Mouse (Mus musculus): ENCODE measurements around the gene Vps72. TPM values are rescaled to one million over a fixed set of nuclear protein-coding genes. Genes with fewer than 3 reads are reported as not detected.
"Not testable (repeated sequence)": the region's sequence is repeated elsewhere in the genome, so short reads cannot be mapped to it uniquely, and the experiment has no call there.

Vps72 gene
- polyA plus RNA-seq, 1 experiment from 2014 or later = 235 TPM

DNA sequence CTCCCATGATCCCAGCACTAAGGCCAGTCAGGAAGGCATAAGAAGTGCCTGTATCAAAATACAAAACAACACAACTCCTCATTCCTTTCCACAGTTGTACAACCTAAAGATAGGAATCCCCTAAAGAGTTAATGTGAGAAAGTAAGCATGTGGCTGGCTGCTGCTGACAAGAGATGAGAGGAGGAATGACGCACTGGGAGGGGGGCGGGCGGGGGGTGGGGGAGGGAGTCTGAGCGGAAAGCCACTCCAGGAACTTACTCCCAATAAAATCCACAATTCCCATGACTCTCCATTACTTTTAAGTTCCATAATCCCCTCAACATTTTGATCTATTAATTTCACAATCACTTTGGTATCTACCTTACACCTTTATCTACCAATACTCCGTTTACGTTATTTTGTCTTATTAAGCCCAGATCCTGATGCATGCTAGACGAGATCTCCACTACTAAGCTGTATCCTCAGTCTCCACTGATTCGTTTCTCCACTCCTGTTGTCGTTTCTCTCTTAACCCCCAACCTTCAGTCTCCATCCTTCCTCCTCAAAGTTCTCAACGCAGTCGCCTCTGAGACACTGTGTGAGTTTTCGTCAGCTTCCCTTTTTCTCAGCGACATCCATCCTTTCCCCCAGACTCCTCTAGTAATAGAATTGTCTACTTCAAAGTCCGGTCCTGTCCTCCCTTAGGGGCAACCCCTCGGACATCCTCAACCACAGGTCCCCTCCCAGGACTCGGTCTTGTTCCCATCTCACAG is 5.1 kb upstream of the Vps72 start:
- H3K4me3 ChIP-seq (ENCODE audit: low read depth, low read length) = peak overlapping the region; percentile 93
- H3K4me1 ChIP-seq (ENCODE audit: control insufficient read depth, insufficient read depth, low read length) = peaks cover 10% of the 10 kb centered on the region
- H3K27ac ChIP-seq (ENCODE audit: low read depth, low read length) = peak overlapping the region; percentile 76
- DNase-seq (ENCODE audit: low spot score) (peak; percentile 29), ATAC-seq (no peak)
- peak overlapping the region; percentile 92 for H3K9ac ChIP-seq (ENCODE audit: low read length)
- 1% methylated on average over 16 of the region's 16 CpGs for WGBS
- no peaks in the 10 kb centered on the region for H3K9me3 ChIP-seq (replicated peaks; ENCODE audit: control insufficient read depth, low read length)
- H3K36me3 ChIP-seq (ENCODE audit: control insufficient read depth, insufficient read depth, low read length) = 0 out of 2 replicates have a peak, but pooled peaks cover 5% of the 10 kb centered on the region
- H3K27me3 ChIP-seq (replicated peaks; ENCODE audit: control insufficient read depth, insufficient read depth, low read length) = no peaks in the 10 kb centered on the region
- H3K4me2 ChIP-seq (ENCODE audit: low read length) = peak overlapping the region; percentile 81

GRCm38 (mm10) chr3:95106338-95107117 is 4.3 kb upstream of the Vps72 start, which contains the start of gene Pip5k1a:
Pip5k1a (minus strand) TSS chr3:95106930.
- DNase-seq (ENCODE audit: low spot score) = peak; percentile 100

DNA sequence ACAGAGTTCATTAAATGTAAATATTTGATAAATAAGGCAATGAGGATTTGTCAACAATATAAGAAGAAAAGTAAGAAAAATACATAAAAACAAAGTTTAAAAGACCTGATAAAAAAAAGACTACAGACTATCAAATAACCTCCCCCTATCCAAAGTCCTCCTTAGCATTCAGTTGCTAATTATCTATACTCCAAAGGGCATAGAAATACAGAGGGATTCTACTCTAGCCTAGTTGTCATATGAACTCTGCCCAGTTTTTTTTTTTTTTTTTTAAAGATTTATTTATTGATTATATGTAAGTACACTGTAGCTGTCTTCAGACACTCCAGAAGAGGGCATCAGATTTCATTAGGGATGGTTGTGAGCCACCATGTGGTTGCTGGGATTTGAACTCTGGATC is 3.5 kb upstream of the Vps72 start:
- H3K9ac ChIP-seq (ENCODE audit: low read length) = 0 out of 2 replicates have a peak overlapping the region, but pooled peaks have one; percentile 52
- H3K27ac ChIP-seq (ENCODE audit: low read depth, low read length); H3K27me3 ChIP-seq (replicated peaks; ENCODE audit: control insufficient read depth, insufficient read depth, low read length); H3K36me3 ChIP-seq (ENCODE audit: control insufficient read depth, insufficient read depth, low read length); H3K9me3 ChIP-seq (replicated peaks; ENCODE audit: control insufficient read depth, low read length); ATAC-seq; DNase-seq (ENCODE audit: low spot score): not testable (repeated sequence)
- peak overlapping the region; percentile 52 for H3K4me2 ChIP-seq (ENCODE audit: low read length)
- H3K4me1 ChIP-seq (ENCODE audit: control insufficient read depth, insufficient read depth, low read length) = peaks cover 15% of the 10 kb centered on the region
- H3K4me3 ChIP-seq (ENCODE audit: low read depth, low read length) = peak overlapping the region; percentile 93

More at GRCm38 (mm10) chr3:95106338-95107117, 4.3 kb upstream of the Vps72 start, which contains the start of gene Pip5k1a:
- Histone ChIP-seq H3K27ac (ENCODE audit: low read depth, low read length) (peak within 1 kb of the TSS; percentile 76), H3K4me2 (ENCODE audit: low read length) (peak within 1 kb of the TSS; percentile 81), H3K9ac (ENCODE audit: low read length) (peak within 1 kb of the TSS; percentile 92), H3K4me1 (ENCODE audit: control insufficient read depth, insufficient read depth, low read length) (peaks cover 10% of the 10 kb centered on the region), H3K27me3 (replicated peaks; ENCODE audit: control insufficient read depth, insufficient read depth, low read length) (no peaks in the 10 kb centered on the region), H3K36me3 (ENCODE audit: control insufficient read depth, insufficient read depth, low read length) (no peaks in the 10 kb centered on the region), H3K4me3 (ENCODE audit: low read depth, low read length) (peak within 1 kb of the TSS; percentile 93), H3K9me3 (replicated peaks; ENCODE audit: control insufficient read depth, low read length) (no peaks in the 10 kb centered on the region)
- ATAC-seq = peak; percentile 92
- under 1% methylated on average over 51 of the region's 51 CpGs for WGBS

GRCm38 (mm10) chr3:95107898-95108297 is 2.9 kb upstream of the Vps72 start:
- Histone ChIP-seq H3K9me3 (replicated peaks; ENCODE audit: control insufficient read depth, low read length) (no peaks in the 10 kb centered on the region), H3K4me2 (ENCODE audit: low read length) (no peak overlapping the region), H3K4me1 (ENCODE audit: control insufficient read depth, insufficient read depth, low read length) (peaks cover 18% of the 10 kb centered on the region), H3K9ac (ENCODE audit: low read length) (no peak overlapping the region), H3K27ac (ENCODE audit: low read depth, low read length) (no peak overlapping the region), H3K27me3 (replicated peaks; ENCODE audit: control insufficient read depth, insufficient read depth, low read length) (no peaks in the 10 kb centered on the region), H3K36me3 (ENCODE audit: control insufficient read depth, insufficient read depth, low read length) (no peaks in the 10 kb centered on the region), H3K4me3 (ENCODE audit: low read depth, low read length) (no peak overlapping the region)
- DNase-seq (ENCODE audit: low spot score) (peak; percentile 23), ATAC-seq (no peak)
- WGBS = 66% methylated on average over 2 of the region's 2 CpGs

GRCm38 (mm10) chr3:95112760-95113159 is 1.9 kb downstream of the Vps72 start:
- 88% methylated on average over 1 of the region's 1 CpGs for WGBS
- Histone ChIP-seq H3K4me1 (ENCODE audit: control insufficient read depth, insufficient read depth, low read length) (peaks cover 8% of the 10 kb centered on the region), H3K27me3 (replicated peaks; ENCODE audit: control insufficient read depth, insufficient read depth, low read length) (no peaks in the 10 kb centered on the region), H3K9ac (ENCODE audit: low read length) (no peak overlapping the region), H3K36me3 (ENCODE audit: control insufficient read depth, insufficient read depth, low read length) (peaks cover 28% of the 10 kb centered on the region), H3K4me2 (ENCODE audit: low read length) (peak overlapping the region; percentile 48; the same call in 1 of the 2 replicates), H3K4me3 (ENCODE audit: low read depth, low read length) (no peak overlapping the region), H3K9me3 (replicated peaks; ENCODE audit: control insufficient read depth, low read length) (no peaks in the 10 kb centered on the region), H3K27ac (ENCODE audit: low read depth, low read length) (no peak overlapping the region)
- ATAC-seq = no peak
- DNase-seq (ENCODE audit: low spot score) = no peak

GRCm38 (mm10) chr3:95117751-95118150 is 6.9 kb downstream of the Vps72 start:
- Histone ChIP-seq H3K4me3 (ENCODE audit: low read depth, low read length) (no peak overlapping the region), H3K27me3 (replicated peaks; ENCODE audit: control insufficient read depth, insufficient read depth, low read length) (no peaks in the 10 kb centered on the region), H3K4me2 (ENCODE audit: low read length) (no peak overlapping the region), H3K9ac (ENCODE audit: low read length) (no peak overlapping the region), H3K9me3 (replicated peaks; ENCODE audit: control insufficient read depth, low read length) (no peaks in the 10 kb centered on the region), H3K4me1 (ENCODE audit: control insufficient read depth, insufficient read depth, low read length) (no peaks in the 10 kb centered on the region), H3K27ac (ENCODE audit: low read depth, low read length) (no peak overlapping the region), H3K36me3 (ENCODE audit: control insufficient read depth, insufficient read depth, low read length) (peaks cover 75% of the 10 kb centered on the region)
- 94% methylated on average over 2 of the region's 2 CpGs for WGBS
- no peak for ATAC-seq
- no peak for DNase-seq (ENCODE audit: low spot score)

GRCm38 (mm10) chr3:95121580-95121979 is 10.8 kb downstream of the Vps72 start:
- peaks cover 6% of the 10 kb centered on the region for H3K4me1 ChIP-seq (ENCODE audit: control insufficient read depth, insufficient read depth, low read length)
- ATAC-seq = no peak
- WGBS = 87% methylated on average over 6 of the region's 6 CpGs
- H3K36me3 ChIP-seq (ENCODE audit: control insufficient read depth, insufficient read depth, low read length) = peaks cover 60% of the 10 kb centered on the region
- H3K4me3 ChIP-seq (ENCODE audit: low read depth, low read length) = no peak overlapping the region
- H3K9ac ChIP-seq (ENCODE audit: low read length) = no peak overlapping the region
- no peak overlapping the region for H3K4me2 ChIP-seq (ENCODE audit: low read length)
- DNase-seq (ENCODE audit: low spot score) = no peak
- no peak overlapping the region for H3K27ac ChIP-seq (ENCODE audit: low read depth, low read length)
- no peaks in the 10 kb centered on the region for H3K9me3 ChIP-seq (replicated peaks; ENCODE audit: control insufficient read depth, low read length)
- H3K27me3 ChIP-seq (replicated peaks; ENCODE audit: control insufficient read depth, insufficient read depth, low read length) = no peaks in the 10 kb centered on the region

DNA sequence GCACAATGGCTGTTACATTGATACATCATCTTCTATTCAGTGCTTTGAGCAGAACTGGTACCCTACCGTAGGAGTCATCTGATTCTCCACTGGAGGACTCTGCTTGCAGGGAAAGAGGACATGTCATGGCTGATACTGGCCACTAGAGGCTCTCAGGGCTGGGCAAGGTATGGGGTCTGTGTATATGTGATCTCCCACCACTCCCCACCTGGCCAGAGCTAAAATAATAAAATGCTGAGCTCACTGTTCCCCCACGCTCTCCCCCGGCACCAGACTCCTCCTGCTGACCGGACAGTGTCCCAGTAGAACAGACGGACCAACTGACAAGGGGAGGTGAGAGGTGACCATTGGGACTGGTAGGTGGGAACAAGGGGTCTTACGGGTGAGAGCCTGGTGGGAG is 13.4 kb downstream of the Vps72 start, which contains the start of gene Tmod4:
TSS of gene Tmod4 (plus strand) at position 231 of the 400 bp plus-strand sequence.
- peaks cover 43% of the 10 kb centered on the region for H3K36me3 ChIP-seq (ENCODE audit: control insufficient read depth, insufficient read depth, low read length)
- no peaks in the 10 kb centered on the region for H3K27me3 ChIP-seq (replicated peaks; ENCODE audit: control insufficient read depth, insufficient read depth, low read length)
- no peak within 1 kb of the TSS for H3K4me3 ChIP-seq (ENCODE audit: low read depth, low read length)
- H3K27ac ChIP-seq (ENCODE audit: low read depth, low read length) = peak within 1 kb of the TSS; percentile 44; the same call in 1 of the 2 replicates
- no peak for DNase-seq (ENCODE audit: low spot score)
- H3K4me1 ChIP-seq (ENCODE audit: control insufficient read depth, insufficient read depth, low read length) = peaks cover 6% of the 10 kb centered on the region
- 64% methylated on average over 6 of the region's 6 CpGs for WGBS
- no peaks in the 10 kb centered on the region for H3K9me3 ChIP-seq (replicated peaks; ENCODE audit: control insufficient read depth, low read length)
- ATAC-seq = peak; percentile 49
- H3K4me2 ChIP-seq (ENCODE audit: low read length) = no peak within 1 kb of the TSS
- H3K9ac ChIP-seq (ENCODE audit: low read length) = no peak within 1 kb of the TSS
